Mouse (Mus musculus) kidney, postnatal 0 days (tissue): ENCODE data around the gene A030005K14Rik. TPM values are rescaled to one million over a fixed set of nuclear protein-coding genes. Genes with fewer than 3 reads are reported as not detected.
A peak's percentile ranks its signal among the peaks of the same experiment; 100 is the strongest.

Experiments
- ATAC-seq: fragments of 200-750 bp; cut with Nextera tagmentation; replicated peaks from 2 replicates; pipeline ENCODE4 v1.8.0; 2017; ENCODE audit warnings: low read depth, moderate number of reproducible peaks, moderate TSS enrichment, moderate library complexity; ENCODE audit not compliant: low FRiP score
- DNase-seq: peaks from one replicate; pipeline ENCODE4 v3.0.0-alpha.2; 2016; ENCODE audit warnings: low spot score
- H3K27ac ChIP-seq: fragments of 300-500 bp; sonication (generic); 2 replicates; pipeline ENCODE4 v1.5.1; 2014; ENCODE audit warnings: mild to moderate bottlenecking
- H3K27me3 ChIP-seq: fragments of 300-500 bp; sonication (generic); 2 replicates; pipeline ENCODE4 v1.6.1; 2014; ENCODE audit warnings: low read length, mixed read lengths; ENCODE audit not compliant: insufficient read depth
- H3K36me3 ChIP-seq: fragments of 300-500 bp; sonication (generic); 2 replicates; pipeline ENCODE4 v1.6.1; 2014; ENCODE audit warnings: low read length, mixed read lengths; ENCODE audit not compliant: insufficient read depth
- H3K4me1 ChIP-seq: fragments of 300-500 bp; sonication (generic); replicated peaks from 2 replicates; pipeline ENCODE4 v1.6.1; 2014; ENCODE audit warnings: antibody characterized with exemption, low read length, mixed read lengths; ENCODE audit not compliant: insufficient read depth
- H3K4me2 ChIP-seq: fragments of 300-500 bp; sonication (generic); 2 replicates; pipeline ENCODE4 v1.6.1; 2014; ENCODE audit warnings: mild to moderate bottlenecking, low read length, moderate library complexity, mixed read lengths
- H3K4me3 ChIP-seq: fragments of 300-500 bp; sonication (generic); replicated peaks from 2 replicates; pipeline ENCODE4 v1.5.1; 2014; ENCODE audit warnings: low read depth, low read length
- H3K9ac ChIP-seq: fragments of 300-500 bp; sonication (generic); 2 replicates; pipeline ENCODE4 v1.6.1; 2014; ENCODE audit warnings: low read depth, low read length
- H3K9me3 ChIP-seq: fragments of 300-500 bp; sonication (generic); replicated peaks from 2 replicates; pipeline ENCODE4 v1.6.1; 2016; ENCODE audit warnings: low read length, inconsistent platforms, mixed read lengths
- CTCF ChIP-seq: IDR thresholded peaks from 2 replicates; pipeline ENCODE4 v1.5.1; 2016; ENCODE audit warnings: antibody characterized with exemption, low read depth, mild to moderate bottlenecking, moderate library complexity
- WGBS: fragments of 180-500 bp; shearing (Covaris S2); extraction: QIAGEN DNeasy Blood & Tissue Kit; methylation state at CpG from one replicate; pipeline ENCODE4 v1.1.7; 2014; 5-methylcytosine and 5-hydroxymethylcytosine counted together
- polyA plus RNA-seq: library from polyadenylated mRNA; unstranded; fragments of >200 nt; fragmentation: Nextera tagmentation; extraction: Ambion mirVana; gene quantifications from 2 replicates; pipeline ENCODE4 v1.2.1, GENCODE M21; 2015

A030005K14Rik gene
- not detected in 2 replicates for polyA plus RNA-seq

GRCm38 (mm10) chr1:83059278-83059677 is at the start of gene A030005K14Rik:
Gene A030005K14Rik, minus strand, starts transcription at chr1:83059378.
- TF ChIP-seq CTCF = no peak
- H3K9ac ChIP-seq = no peak within 1 kb of the TSS
- H3K27ac ChIP-seq = no peak within 1 kb of the TSS
- no peaks in the 10 kb centered on the region for H3K4me1 ChIP-seq
- no peak within 1 kb of the TSS for H3K4me2 ChIP-seq
- DNase-seq (no peak), ATAC-seq (no peak)
- H3K9me3 ChIP-seq = no peaks in the 10 kb centered on the region
- 91% methylated on average over 9 of the region's 9 CpGs for WGBS
- no peaks in the 10 kb centered on the region for H3K27me3 ChIP-seq
- H3K4me3 ChIP-seq = no peak within 1 kb of the TSS
- no peaks in the 10 kb centered on the region for H3K36me3 ChIP-seq

GRCm38 (mm10) chr1:83107410-83107978 is 48.3 kb upstream of the A030005K14Rik start:
- H3K27ac ChIP-seq = no peak overlapping the region
- no peak overlapping the region for H3K9ac ChIP-seq
- DNase-seq (no peak), ATAC-seq (no peak)
- no peak overlapping the region for H3K4me3 ChIP-seq
- H3K36me3 ChIP-seq = no peaks in the 10 kb centered on the region
- no peak overlapping the region for H3K4me2 ChIP-seq
- TF ChIP-seq CTCF = no peak
- 82% methylated on average over 5 of the region's 5 CpGs for WGBS
- no peaks in the 10 kb centered on the region for H3K4me1 ChIP-seq
- no peaks in the 10 kb centered on the region for H3K9me3 ChIP-seq
- no peaks in the 10 kb centered on the region for H3K27me3 ChIP-seq

GRCm38 (mm10) chr1:83105464-83105863 is 46.3 kb upstream of the A030005K14Rik start:
- 43% methylated on average over 1 of the region's 1 CpGs for WGBS
- Histone ChIP-seq H3K4me1 (no peaks in the 10 kb centered on the region), H3K4me2 (no peak overlapping the region), H3K27me3 (no peaks in the 10 kb centered on the region), H3K27ac (no peak overlapping the region), H3K36me3 (no peaks in the 10 kb centered on the region), H3K4me3 (no peak overlapping the region), H3K9ac (no peak overlapping the region), H3K9me3 (no peaks in the 10 kb centered on the region)
- ATAC-seq (no peak), DNase-seq (no peak)
- TF ChIP-seq CTCF = no peak

DNA sequence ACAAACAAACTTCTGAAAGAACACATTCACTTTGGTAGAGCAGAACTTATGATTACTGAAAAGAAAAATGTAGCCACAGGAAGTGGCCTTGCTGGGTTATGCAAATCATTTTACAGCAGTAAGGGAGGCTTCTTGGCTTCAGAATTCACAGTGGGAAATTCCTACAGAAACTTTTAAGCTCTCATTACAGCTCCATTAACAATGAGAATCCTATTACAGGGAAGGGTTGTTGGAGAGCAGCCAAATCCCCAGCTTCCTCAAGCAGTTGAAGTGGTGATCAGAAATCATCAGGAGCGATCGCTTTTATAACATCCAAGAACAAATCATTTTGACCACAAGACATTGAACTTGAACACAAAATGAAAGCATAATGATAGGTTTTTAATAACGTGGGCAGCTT is 42.7 kb upstream of the A030005K14Rik start:
- WGBS = 24% methylated on average over 3 of the region's 3 CpGs
- no peaks in the 10 kb centered on the region for H3K4me1 ChIP-seq
- H3K9ac ChIP-seq = no peak overlapping the region
- DNase-seq (peak; percentile 84), ATAC-seq (no peak)
- no peak overlapping the region for H3K4me2 ChIP-seq
- H3K36me3 ChIP-seq = no peaks in the 10 kb centered on the region
- H3K4me3 ChIP-seq = no peak overlapping the region
- TF ChIP-seq CTCF = no peak
- H3K9me3 ChIP-seq = no peaks in the 10 kb centered on the region
- no peaks in the 10 kb centered on the region for H3K27me3 ChIP-seq
- H3K27ac ChIP-seq = no peak overlapping the region

DNA sequence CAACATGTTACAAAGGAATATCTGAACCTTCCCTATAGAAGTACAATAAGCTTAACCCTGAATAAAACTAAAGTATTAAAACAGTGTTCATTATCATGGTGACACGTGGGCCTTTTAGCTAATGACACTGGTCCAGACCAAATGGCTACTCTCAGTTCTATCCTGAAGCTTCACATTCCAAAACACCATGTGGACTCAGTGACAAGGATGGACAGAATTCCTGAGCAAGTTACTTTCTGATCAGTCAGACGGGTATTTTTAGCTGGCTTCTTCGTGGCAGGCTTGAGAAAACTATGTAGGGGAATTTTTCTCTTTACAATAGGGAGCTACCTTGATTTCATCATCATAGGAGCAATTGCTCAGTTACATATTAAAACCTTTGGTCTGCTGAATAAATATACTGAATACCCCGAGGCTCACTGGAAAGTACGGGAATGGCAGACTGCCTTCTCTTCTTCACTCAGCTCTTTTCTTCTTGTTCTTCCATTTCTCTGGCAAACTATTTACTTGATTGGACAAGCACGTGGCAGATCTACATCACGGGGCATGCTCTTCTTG is 40.5 kb upstream of the A030005K14Rik start:
- no peak for ATAC-seq
- no peak overlapping the region for H3K27ac ChIP-seq
- 75% methylated on average over 7 of the region's 7 CpGs for WGBS

GRCm38 (mm10) chr1:83099160-83099559 is 40.0 kb upstream of the A030005K14Rik start:
- no peak for TF ChIP-seq CTCF
- no peak overlapping the region for H3K4me2 ChIP-seq
- H3K9me3 ChIP-seq = no peaks in the 10 kb centered on the region
- WGBS = 90% methylated on average over 2 of the region's 2 CpGs
- no peaks in the 10 kb centered on the region for H3K27me3 ChIP-seq
- DNase-seq (no peak), ATAC-seq (no peak)
- H3K9ac ChIP-seq = no peak overlapping the region
- H3K4me3 ChIP-seq = no peak overlapping the region
- H3K36me3 ChIP-seq = no peaks in the 10 kb centered on the region
- H3K27ac ChIP-seq = no peak overlapping the region
- no peaks in the 10 kb centered on the region for H3K4me1 ChIP-seq

More for the DNA sequence above, 40.5 kb upstream of the A030005K14Rik start:
- Histone ChIP-seq H3K4me3 (no peak overlapping the region), H3K9me3 (no peaks in the 10 kb centered on the region), H3K36me3 (no peaks in the 10 kb centered on the region), H3K9ac (no peak overlapping the region), H3K4me1 (no peaks in the 10 kb centered on the region), H3K4me2 (no peak overlapping the region), H3K27me3 (no peaks in the 10 kb centered on the region)
- no peak for DNase-seq
- TF ChIP-seq CTCF = no peak

- Histone ChIP-seq H3K9me3 (no peaks in the 10 kb centered on the region), H3K27ac (no peak overlapping the region), H3K4me3 (no peak overlapping the region), H3K4me1 (no peaks in the 10 kb centered on the region), H3K27me3 (no peaks in the 10 kb centered on the region), H3K36me3 (no peaks in the 10 kb centered on the region), H3K9ac (no peak overlapping the region), H3K4me2 (no peak overlapping the region)
- no peak for TF ChIP-seq CTCF
- ATAC-seq (no peak), DNase-seq (no peak)
- WGBS = 84% methylated on average over 4 of the region's 4 CpGs
These were observed 37.8 kb upstream of the A030005K14Rik start for GRCm38 (mm10) chr1:83096935-83097334.
